Comparison of ENCODE assay signal across 13 mouse cellular contexts in the genomic region with DNA sequence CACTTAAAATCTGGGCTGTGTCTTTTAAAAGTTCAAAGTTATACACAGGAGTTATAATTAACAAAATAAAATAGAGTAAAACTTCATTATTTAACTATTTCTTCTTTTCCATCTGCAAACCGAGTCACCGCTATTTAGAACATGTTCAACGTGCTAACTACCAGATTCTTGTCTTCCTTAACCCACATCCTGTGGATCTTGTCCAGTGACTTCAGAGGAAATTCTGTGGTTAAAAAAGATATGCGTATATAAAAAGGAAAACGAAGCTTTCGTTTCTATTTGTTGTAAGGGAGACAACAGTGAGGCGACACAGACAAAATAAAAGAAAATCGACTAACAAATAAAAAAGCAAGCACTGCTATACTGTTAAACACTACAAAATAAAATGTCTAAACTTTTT. TPM values are rescaled to one million over a fixed set of nuclear protein-coding genes. Genes with fewer than 3 reads are reported as not detected.
"Had no signal": no experiment of that assay in that cellular context is flagged by ENCODE, and none has a peak within 500 bp of the region (broad histone marks: within the 10 kb centered on the region; RNA-seq: fewer than 3 reads in every experiment).

No protein-coding gene starts in this region.

- H3K4me1 ChIP-seq: lung, embryonic 15.5 days; midbrain, embryonic 12.5 days; neural tube, embryonic 15.5 days had no signal

- H3K27ac ChIP-seq: limb, embryonic 15.5 days; liver, embryonic 13.5 days; lung, embryonic 15.5 days; macrophage; midbrain, embryonic 12.5 days; neural tube, embryonic 15.5 days had no signal

- H3K36me3 ChIP-seq: limb, embryonic 15.5 days; liver, embryonic 13.5 days; lung, embryonic 15.5 days; midbrain, embryonic 12.5 days; neural tube, embryonic 15.5 days had no signal

- DNase-seq: kidney, adult 18-20 months; kidney, postnatal 14 days; layer of hippocampus, postnatal 36 days; liver, embryonic 13.5 days; liver, postnatal 0 days; lung, postnatal 14 days; thymus, postnatal 36 days had no signal

- H3K27me3 ChIP-seq: liver, embryonic 13.5 days; midbrain, embryonic 12.5 days; neural tube, embryonic 15.5 days had no signal

- ATAC-seq: liver, postnatal 0 days; midbrain, embryonic 16.5 days had no signal

- H3K4me3 ChIP-seq: limb, embryonic 15.5 days; liver, embryonic 13.5 days; lung, embryonic 15.5 days; midbrain, embryonic 12.5 days; neural tube, embryonic 15.5 days had no signal

- H3K9me3 ChIP-seq: limb, embryonic 15.5 days; liver, embryonic 13.5 days; lung, embryonic 15.5 days; midbrain, embryonic 12.5 days; neural tube, embryonic 15.5 days had no signal

RNA-seq across cellular contexts. Expression of gene Hormad2, which starts 17.1 kb away (rescaled TPM):
- polyA plus RNA-seq: macrophage; midbrain, embryonic 12.5 days; neural tube, embryonic 15.5 days had no signal
